Mouse (Mus musculus) kidney, postnatal 0 days (tissue): ENCODE data around the gene Wdr49. TPM values are rescaled to one million over a fixed set of nuclear protein-coding genes. Genes with fewer than 3 reads are reported as not detected.
"Not testable (repeated sequence)": the region's sequence is repeated elsewhere in the genome, so short reads cannot be mapped to it uniquely, and the experiment has no call there.

Experiments used
- ATAC-seq: fragments of 200-750 bp; cut with Nextera tagmentation; replicated peaks from 2 replicates; pipeline ENCODE4 v1.8.0; 2017; ENCODE audit warnings: low read depth, moderate number of reproducible peaks, moderate TSS enrichment, moderate library complexity; ENCODE audit not compliant: low FRiP score
- DNase-seq: peaks from one replicate; pipeline ENCODE4 v3.0.0-alpha.2; 2016; ENCODE audit warnings: low spot score
- H3K27ac ChIP-seq: fragments of 300-500 bp; sonication (generic); 2 replicates; pipeline ENCODE4 v1.5.1; 2014; ENCODE audit warnings: mild to moderate bottlenecking
- H3K27me3 ChIP-seq: fragments of 300-500 bp; sonication (generic); 2 replicates; pipeline ENCODE4 v1.6.1; 2014; ENCODE audit warnings: low read length, mixed read lengths; ENCODE audit not compliant: insufficient read depth
- H3K36me3 ChIP-seq: fragments of 300-500 bp; sonication (generic); 2 replicates; pipeline ENCODE4 v1.6.1; 2014; ENCODE audit warnings: low read length, mixed read lengths; ENCODE audit not compliant: insufficient read depth
- H3K4me1 ChIP-seq: fragments of 300-500 bp; sonication (generic); replicated peaks from 2 replicates; pipeline ENCODE4 v1.6.1; 2014; ENCODE audit warnings: antibody characterized with exemption, low read length, mixed read lengths; ENCODE audit not compliant: insufficient read depth
- H3K4me2 ChIP-seq: fragments of 300-500 bp; sonication (generic); 2 replicates; pipeline ENCODE4 v1.6.1; 2014; ENCODE audit warnings: mild to moderate bottlenecking, low read length, moderate library complexity, mixed read lengths
- H3K4me3 ChIP-seq: fragments of 300-500 bp; sonication (generic); replicated peaks from 2 replicates; pipeline ENCODE4 v1.5.1; 2014; ENCODE audit warnings: low read depth, low read length
- H3K9ac ChIP-seq: fragments of 300-500 bp; sonication (generic); 2 replicates; pipeline ENCODE4 v1.6.1; 2014; ENCODE audit warnings: low read depth, low read length
- H3K9me3 ChIP-seq: fragments of 300-500 bp; sonication (generic); replicated peaks from 2 replicates; pipeline ENCODE4 v1.6.1; 2016; ENCODE audit warnings: low read length, inconsistent platforms, mixed read lengths
- CTCF ChIP-seq: IDR thresholded peaks from 2 replicates; pipeline ENCODE4 v1.5.1; 2016; ENCODE audit warnings: antibody characterized with exemption, low read depth, mild to moderate bottlenecking, moderate library complexity
- WGBS: fragments of 180-500 bp; shearing (Covaris S2); extraction: QIAGEN DNeasy Blood & Tissue Kit; methylation state at CpG from one replicate; pipeline ENCODE4 v1.1.7; 2014; 5-methylcytosine and 5-hydroxymethylcytosine counted together
- polyA plus RNA-seq: library from polyadenylated mRNA; unstranded; fragments of >200 nt; fragmentation: Nextera tagmentation; extraction: Ambion mirVana; gene quantifications from 2 replicates; pipeline ENCODE4 v1.2.1, GENCODE M21; 2015

Gene Wdr49
- polyA plus RNA-seq, 1 experiment from 2014 or later: not detected

GRCm38 (mm10) chr3:75308228-75308627 lies 173.7 kb downstream of the Wdr49 start:
- WGBS: 55% methylated on average over 3 of the region's 3 CpGs
- no peaks in the 10 kb centered on the region for H3K36me3 ChIP-seq
- TF ChIP-seq CTCF: no peak
- H3K9ac ChIP-seq: no peak overlapping the region
- no peaks in the 10 kb centered on the region for H3K9me3 ChIP-seq
- no peak for ATAC-seq
- no peaks in the 10 kb centered on the region for H3K27me3 ChIP-seq
- no peak overlapping the region for H3K4me3 ChIP-seq
- no peak overlapping the region for H3K27ac ChIP-seq
- DNase-seq: no peak
- no peak overlapping the region for H3K4me2 ChIP-seq
- H3K4me1 ChIP-seq: no peaks in the 10 kb centered on the region

- TF ChIP-seq CTCF: no peak
- ATAC-seq: peak; percentile 81
Measured at GRCm38 (mm10) chr3:75305584-75305983, 176.4 kb downstream of the Wdr49 start.

GRCm38 (mm10) chr3:75304621-75305020 lies 177.3 kb downstream of the Wdr49 start:
- no peak overlapping the region for H3K4me3 ChIP-seq
- ATAC-seq (no peak), DNase-seq (no peak)
- no peaks in the 10 kb centered on the region for H3K4me1 ChIP-seq
- H3K9ac ChIP-seq: no peak overlapping the region
- H3K27ac ChIP-seq: no peak overlapping the region
- no peaks in the 10 kb centered on the region for H3K36me3 ChIP-seq
- WGBS: 84% methylated on average over 5 of the region's 5 CpGs
- no peaks in the 10 kb centered on the region for H3K27me3 ChIP-seq
- no peaks in the 10 kb centered on the region for H3K9me3 ChIP-seq
- no peak overlapping the region for H3K4me2 ChIP-seq
- TF ChIP-seq CTCF: no peak

More at GRCm38 (mm10) chr3:75305584-75305983, 176.4 kb downstream of the Wdr49 start:
- WGBS: 56% methylated on average over 3 of the region's 3 CpGs
- Histone ChIP-seq H3K4me1 (no peaks in the 10 kb centered on the region), H3K9ac (no peak overlapping the region), H3K27ac (no peak overlapping the region), H3K4me2 (no peak overlapping the region), H3K9me3 (no peaks in the 10 kb centered on the region), H3K27me3 (no peaks in the 10 kb centered on the region), H3K4me3 (no peak overlapping the region), H3K36me3 (no peaks in the 10 kb centered on the region)
- DNase-seq: peak; percentile 5

GRCm38 (mm10) chr3:75301072-75301471 lies 180.9 kb downstream of the Wdr49 start:
- Histone ChIP-seq H3K4me2 (no peak overlapping the region), H3K4me1 (no peaks in the 10 kb centered on the region), H3K4me3 (no peak overlapping the region), H3K27ac (no peak overlapping the region), H3K36me3 (no peaks in the 10 kb centered on the region), H3K9me3 (no peaks in the 10 kb centered on the region), H3K9ac (no peak overlapping the region), H3K27me3 (no peaks in the 10 kb centered on the region)
- TF ChIP-seq CTCF: peak; percentile 45
- 95% methylated on average over 2 of the region's 2 CpGs for WGBS
- ATAC-seq (no peak), DNase-seq (no peak)

GRCm38 (mm10) chr3:75299464-75299863 lies 182.5 kb downstream of the Wdr49 start:
- 77% methylated on average over 1 of the region's 1 CpGs for WGBS
- not testable (repeated sequence) for H3K27ac ChIP-seq, H3K9ac ChIP-seq, H3K4me3 ChIP-seq, DNase-seq, H3K36me3 ChIP-seq, H3K4me1 ChIP-seq, H3K4me2 ChIP-seq, H3K9me3 ChIP-seq, H3K27me3 ChIP-seq, ATAC-seq

- DNase-seq: no peak
- Histone ChIP-seq H3K27me3 (no peaks in the 10 kb centered on the region), H3K4me2 (no peak overlapping the region), H3K9ac (no peak overlapping the region), H3K27ac (no peak overlapping the region), H3K4me3 (no peak overlapping the region), H3K36me3 (no peaks in the 10 kb centered on the region), H3K9me3 (no peaks in the 10 kb centered on the region), H3K4me1 (no peaks in the 10 kb centered on the region)
- 44% methylated on average over 3 of the region's 3 CpGs for WGBS
- TF ChIP-seq CTCF: no peak
- no peak for ATAC-seq
Measured at GRCm38 (mm10) chr3:75297758-75298111, 184.2 kb downstream of the Wdr49 start.

- ATAC-seq (no peak), DNase-seq (no peak)
- Histone ChIP-seq H3K36me3 (no peaks in the 10 kb centered on the region), H3K27ac (no peak overlapping the region), H3K9ac (no peak overlapping the region), H3K27me3 (no peaks in the 10 kb centered on the region), H3K4me3 (no peak overlapping the region), H3K9me3 (no peaks in the 10 kb centered on the region), H3K4me2 (no peak overlapping the region), H3K4me1 (no peaks in the 10 kb centered on the region)
- WGBS: 64% methylated on average over 2 of the region's 2 CpGs
- no peak for TF ChIP-seq CTCF
Measured at GRCm38 (mm10) chr3:75297026-75297757, 184.8 kb downstream of the Wdr49 start.
